Mouse (Mus musculus) left cerebral cortex, postnatal 10 days (tissue): ENCODE measurements around the gene Mrgprf. TPM values are rescaled to one million over a fixed set of nuclear protein-coding genes. Genes with fewer than 3 reads are reported as not detected.

Source experiments
- DNase-seq, 2 experiments: peaks; one replicate each; pipeline ENCODE4 v3.0.0; 2021 to 2022; ENCODE audit warnings: low spot score in 2 of 2, mixed read lengths in 1 of 2; ENCODE audit errors: extremely low spot score in 1 of 2
- intact Hi-C: fragments of 180-260 bp; cut with DNase I; formaldehyde crosslinking; loops from one replicate; pipeline ENCODE4 v1.15.1; 2025
- total RNA-seq, 2 experiments: library from RNA; stranded (reverse); gene quantifications; 2 replicates each; pipeline ENCODE4 v1.2.3; 2021

Gene Mrgprf
- total RNA-seq, 2 experiments from 2014 or later = 1.6 to 2.1 TPM

DNA sequence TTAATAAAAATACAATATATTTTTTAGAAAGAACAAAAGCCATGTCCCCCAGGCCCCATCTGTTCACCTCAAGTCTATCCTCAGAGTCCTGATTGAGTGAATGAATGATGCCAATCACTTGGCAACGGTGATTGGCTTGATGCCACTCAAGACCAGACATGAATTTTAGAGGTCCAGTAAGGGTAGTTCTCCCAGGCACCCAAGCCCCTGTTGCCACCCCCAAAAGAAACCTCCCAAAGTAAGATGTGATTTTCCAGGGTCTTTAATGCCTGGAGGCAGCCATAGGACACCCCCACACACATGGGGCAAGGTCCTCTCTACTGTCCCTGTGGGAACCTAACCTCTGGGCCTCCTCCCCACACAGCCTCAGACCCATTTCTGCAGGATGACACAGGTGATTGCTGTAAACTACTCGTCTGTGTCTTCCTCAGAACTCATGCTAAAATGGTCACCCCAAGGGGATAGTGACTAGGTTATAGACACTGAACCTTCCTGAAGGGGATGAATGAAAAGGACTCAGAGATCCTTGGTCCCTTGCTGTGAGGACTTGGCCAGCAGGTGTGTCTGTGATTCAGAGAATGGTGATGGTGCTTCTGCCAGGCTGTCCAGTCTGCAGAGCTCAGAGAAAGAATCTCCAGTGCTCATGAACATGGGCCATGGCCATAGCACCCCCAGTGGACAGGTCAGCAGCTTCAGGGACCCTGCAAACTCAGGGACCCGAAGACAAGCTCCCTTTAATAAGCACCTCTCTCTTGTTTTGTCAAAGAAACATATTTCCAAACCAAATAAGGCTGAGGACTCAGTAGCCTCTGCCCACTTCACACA lies 1.8 kb upstream of the Mrgprf start:
- DNase-seq = no peak
- intact Hi-C loops = no loop called here

DNA sequence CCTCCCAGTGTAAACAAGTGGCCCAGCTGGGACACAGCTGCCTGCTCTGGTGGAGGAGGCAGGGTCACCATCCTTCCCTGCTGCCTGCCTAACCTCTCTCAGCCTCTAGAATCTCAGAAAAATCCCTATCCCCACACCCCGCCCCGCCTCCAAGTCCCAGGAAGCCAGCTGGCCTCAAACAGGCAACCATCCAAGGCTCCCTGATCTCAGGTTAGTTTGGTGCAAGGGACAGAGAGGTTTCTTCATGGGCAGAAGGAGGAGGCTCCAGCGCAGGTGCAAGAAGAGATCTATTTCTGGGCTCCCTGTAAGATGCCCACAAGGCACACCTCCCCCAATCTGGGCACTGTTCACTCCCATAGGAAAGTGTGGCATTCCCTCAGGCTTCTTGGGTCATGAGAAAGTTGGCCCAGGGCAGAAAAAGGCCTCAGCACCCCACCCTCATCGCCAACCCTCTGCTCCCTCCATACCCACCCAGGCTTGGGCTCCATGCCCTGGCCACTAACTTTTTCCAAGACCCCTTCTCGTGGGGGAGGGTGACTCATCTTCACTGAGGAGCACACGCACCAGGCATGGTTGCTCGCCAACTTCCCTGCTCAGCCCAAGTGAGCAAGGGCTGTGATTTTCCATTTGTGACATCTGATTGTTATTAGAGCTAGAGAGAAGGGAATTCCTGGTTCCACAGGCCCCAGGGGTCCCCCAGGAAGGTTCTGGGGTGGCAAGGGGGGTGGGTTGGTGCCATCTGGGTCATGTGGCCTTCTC lies 887 bp upstream of the Mrgprf start:
- peak in 1 of 2 experiments; percentile 74 for DNase-seq

DNA sequence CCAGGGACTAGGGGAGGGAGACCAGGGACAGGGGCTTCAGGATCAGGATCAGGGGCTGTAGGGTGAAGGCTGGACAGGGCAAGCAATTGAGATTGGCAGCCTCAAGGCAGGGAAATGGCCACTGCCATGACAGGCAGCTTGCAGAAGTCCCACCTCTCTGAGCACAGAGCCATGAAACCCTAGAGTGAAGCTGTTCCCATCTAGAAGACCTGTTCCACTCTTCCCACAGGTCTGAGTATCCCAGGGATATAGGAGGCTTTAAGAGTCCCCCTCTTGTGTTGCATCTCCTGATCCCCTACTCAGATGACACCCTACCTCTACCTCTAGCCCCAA lies 346 bp downstream of the Mrgprf start:
- no peak for DNase-seq
- intact Hi-C loops = no loop called here

More for the DNA sequence above, 887 bp upstream of the Mrgprf start:
- intact Hi-C loops = no loop called here

GRCm38 (mm10) chr7:145301341-145302005 lies 845 bp downstream of the Mrgprf start:
- DNase-seq = peak in 1 of 2 experiments; percentile 47
- intact Hi-C loops = no loop called here

- intact Hi-C loops = no loop called here
- peak in 1 of 2 experiments; percentile 79 for DNase-seq
Measured at GRCm38 (mm10) chr7:145302488-145303285, 2.1 kb downstream of the Mrgprf start.

- DNase-seq = no peak
- intact Hi-C loops = no loop called here
Measured at GRCm38 (mm10) chr7:145304153-145304552, 3.5 kb downstream of the Mrgprf start.

DNA sequence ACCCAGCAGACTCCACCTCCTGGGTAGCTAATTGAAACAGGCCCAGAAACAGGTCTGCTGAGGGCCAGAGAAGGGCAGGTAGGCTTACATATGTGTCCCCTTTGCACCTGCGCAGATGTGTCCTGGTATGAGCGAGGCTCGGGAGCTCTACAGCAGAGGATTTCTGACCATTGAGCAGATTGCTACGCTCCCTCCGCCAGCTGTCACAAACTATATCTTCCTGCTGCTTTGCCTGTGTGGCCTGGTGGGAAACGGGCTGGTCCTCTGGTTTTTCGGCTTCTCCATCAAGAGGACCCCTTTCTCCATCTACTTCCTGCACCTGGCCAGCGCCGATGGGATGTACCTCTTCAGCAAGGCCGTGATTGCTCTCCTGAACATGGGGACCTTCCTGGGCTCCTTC lies 7.0 kb downstream of the Mrgprf start:
- DNase-seq = no peak
- intact Hi-C loops = no loop called here

DNA sequence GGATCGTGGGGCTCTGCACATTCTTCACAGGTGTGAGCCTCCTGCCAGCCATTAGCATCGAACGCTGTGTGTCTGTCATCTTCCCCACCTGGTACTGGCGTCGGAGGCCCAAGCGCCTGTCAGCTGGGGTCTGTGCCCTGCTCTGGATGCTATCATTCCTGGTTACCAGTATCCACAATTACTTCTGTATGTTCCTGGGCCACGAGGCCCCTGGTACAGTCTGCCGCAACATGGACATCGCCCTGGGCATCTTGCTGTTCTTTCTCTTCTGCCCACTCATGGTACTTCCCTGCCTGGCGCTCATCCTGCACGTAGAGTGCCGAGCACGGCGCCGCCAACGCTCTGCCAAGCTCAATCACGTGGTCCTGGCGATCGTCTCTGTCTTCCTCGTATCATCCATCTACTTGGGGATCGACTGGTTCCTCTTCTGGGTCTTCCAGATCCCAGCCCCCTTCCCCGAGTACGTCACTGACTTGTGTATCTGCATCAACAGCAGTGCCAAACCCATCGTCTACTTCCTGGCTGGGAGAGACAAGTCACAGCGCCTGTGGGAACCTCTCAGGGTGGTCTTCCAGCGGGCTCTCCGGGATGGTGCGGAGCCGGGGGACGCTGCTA lies 7.5 kb downstream of the Mrgprf start:
- DNase-seq = peak in 1 of 2 experiments; percentile 38

GRCm38 (mm10) chr7:145308866-145309265 lies 8.2 kb downstream of the Mrgprf start:
- no peak for DNase-seq
- intact Hi-C loops = no loop called here

More for the DNA sequence above, 7.5 kb downstream of the Mrgprf start:
- intact Hi-C loops = no loop called here

DNA sequence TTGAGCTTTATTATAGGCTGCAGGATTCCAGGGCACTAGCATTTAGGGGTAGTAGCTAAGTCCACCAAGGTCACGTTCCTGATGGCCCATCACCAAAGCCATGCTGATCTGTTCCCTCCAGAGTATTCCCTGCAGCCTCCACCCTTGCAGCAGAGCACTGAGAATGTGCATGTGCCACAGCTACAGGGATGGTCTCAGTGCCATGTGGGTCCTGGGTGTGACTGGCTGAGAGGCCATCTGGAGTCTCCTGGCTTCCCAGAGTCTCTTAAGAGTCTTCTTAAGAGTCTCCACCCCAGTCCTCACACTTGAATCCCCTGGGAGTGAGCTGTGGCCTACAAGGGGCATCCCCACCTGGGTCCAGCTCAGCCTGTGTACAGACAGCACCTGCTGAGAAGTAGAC lies 9.2 kb downstream of the Mrgprf start:
- DNase-seq = no peak
- intact Hi-C loops = no loop called here

DNA sequence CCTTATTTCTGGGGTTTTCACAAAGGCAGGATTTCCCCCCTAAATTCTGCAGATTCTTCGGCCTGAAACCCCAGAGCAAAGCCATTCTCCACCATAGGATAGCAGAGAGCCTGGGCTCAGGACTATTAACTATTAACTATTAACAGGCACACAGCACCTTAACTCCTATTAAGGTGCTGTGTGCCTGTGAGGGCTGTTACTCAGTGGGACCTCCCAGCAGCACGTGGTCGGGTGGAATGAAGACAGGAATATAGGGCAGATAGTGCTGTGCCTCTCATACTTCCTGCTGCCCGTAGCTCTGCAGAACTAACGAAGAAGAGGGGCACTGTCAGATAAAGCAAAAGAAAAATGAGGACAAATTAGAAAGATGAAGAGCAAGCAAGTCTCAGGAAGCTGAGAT lies 9.9 kb downstream of the Mrgprf start:
- intact Hi-C loops = no loop called here
- DNase-seq = no peak

- intact Hi-C loops = no loop called here
- no peak for DNase-seq
Measured at GRCm38 (mm10) chr7:145312137-145312536, 11.5 kb downstream of the Mrgprf start.

DNA sequence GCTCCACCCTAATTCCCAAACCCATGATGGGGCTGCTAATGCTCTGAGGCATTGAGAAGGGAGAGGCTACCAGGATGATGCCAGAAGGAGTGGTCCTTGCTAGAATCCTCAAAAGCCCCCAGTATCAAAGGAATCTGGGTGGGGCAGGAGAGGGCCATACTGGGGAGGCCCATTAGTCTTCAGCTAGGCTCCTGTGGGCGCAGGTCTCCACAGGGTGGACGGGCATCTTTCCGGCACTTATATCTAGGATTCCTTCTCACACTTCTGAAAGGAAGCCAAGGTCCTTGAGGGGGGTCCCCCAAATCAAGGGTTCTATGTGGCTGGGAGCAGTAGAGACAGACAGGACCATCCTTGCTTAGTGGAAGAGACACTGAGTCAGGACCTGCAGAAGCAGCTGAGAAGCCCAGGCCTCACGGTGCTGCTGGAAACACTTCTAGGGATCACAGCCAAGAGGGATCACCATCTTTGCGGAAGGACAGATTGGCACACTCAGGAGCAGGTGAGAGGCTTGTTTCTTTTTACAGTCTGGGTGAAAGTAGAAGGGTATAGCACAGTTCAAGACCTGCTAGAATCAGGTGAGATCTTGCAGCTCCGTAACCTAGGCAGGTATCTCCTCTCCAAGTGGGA lies 14.3 kb downstream of the Mrgprf start, which contains the start of gene Mrgprd:
Gene Mrgprd (plus strand): TSS at position 51 of the 627 bp plus-strand sequence.
- no peak for DNase-seq
- intact Hi-C loops = no loop called here

DNA sequence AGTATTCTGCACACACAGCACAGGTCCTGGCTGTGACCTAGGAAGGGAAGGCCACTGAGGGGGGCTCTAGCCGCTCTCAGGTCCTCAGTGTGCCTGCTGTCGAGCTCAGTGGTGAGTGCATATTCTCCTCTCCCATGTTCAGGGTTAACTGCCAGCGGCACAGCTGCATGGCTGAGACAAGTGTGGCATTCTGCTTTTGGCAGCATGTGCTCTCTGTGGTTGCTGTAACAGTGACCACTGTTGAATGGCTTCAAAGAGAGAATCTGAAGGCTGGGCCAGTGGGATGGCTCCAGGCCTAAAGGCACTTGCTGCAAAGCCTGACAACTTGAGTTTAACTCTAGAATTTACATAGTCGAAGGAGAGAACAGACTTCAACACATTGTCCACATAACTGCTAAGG lies 16.9 kb downstream of the Mrgprf start:
- intact Hi-C loops = no loop called here
- peak in 1 of 2 experiments; percentile 31 for DNase-seq

GRCm38 (mm10) chr7:145319481-145319880 lies 18.9 kb downstream of the Mrgprf start:
- intact Hi-C loops = no loop called here
- DNase-seq = no peak

DNA sequence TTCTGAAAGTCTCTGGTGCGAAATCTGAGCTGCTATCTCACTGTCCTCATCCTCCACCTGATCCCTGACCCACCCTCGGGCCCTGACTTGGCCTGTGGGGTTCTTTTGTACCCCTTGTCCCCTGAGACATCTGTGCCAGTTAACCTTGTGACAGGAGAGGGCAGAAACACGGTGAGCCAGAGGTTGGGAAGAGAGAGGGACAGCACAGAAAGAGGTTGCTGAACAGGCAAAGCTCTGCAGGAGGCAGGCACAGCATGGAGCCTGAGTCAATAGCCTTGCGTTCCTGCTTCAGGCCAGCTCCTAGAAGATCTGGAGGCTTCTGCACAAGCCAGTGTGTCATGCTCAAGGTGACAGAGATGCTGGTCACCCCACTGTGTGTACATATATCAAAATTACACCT lies 23.0 kb downstream of the Mrgprf start:
- intact Hi-C loops = no loop called here
- no peak for DNase-seq

DNA sequence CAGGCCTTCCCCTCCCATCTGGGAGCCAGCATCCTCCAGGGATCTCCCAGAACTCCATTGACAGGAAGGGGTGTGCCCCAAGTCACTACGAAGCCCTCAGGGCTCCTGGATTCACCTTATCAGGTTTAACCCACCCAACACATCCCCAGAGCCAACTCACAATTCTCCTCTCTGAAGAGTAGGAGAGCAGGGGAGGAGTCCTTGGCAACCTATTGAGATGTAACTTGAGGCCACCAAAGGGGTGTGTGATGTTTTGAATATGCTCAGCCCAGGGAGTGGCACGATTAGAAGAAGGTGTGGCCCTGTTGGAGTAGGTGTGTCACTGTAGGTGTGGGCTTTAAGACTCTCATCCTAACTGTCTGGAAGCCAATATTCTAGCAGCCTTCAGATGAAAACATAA lies 25.1 kb downstream of the Mrgprf start:
- intact Hi-C loops = no loop called here
- DNase-seq = no peak

GRCm38 (mm10) chr7:145329982-145330381 lies 29.4 kb downstream of the Mrgprf start:
- intact Hi-C loops = no loop called here
- DNase-seq = no peak
